Mouse (Mus musculus) megakaryocyte, embryonic 14.5 days (primary cell): ENCODE results near the gene C2cd3.

ENCODE experiments used
- FLI1 ChIP-seq: IDR thresholded peaks from 2 replicates; pipeline ENCODE4 v1.6.1; 2012; ENCODE audit warnings: low read length, inconsistent platforms, mixed read lengths
- GATA1 ChIP-seq: IDR thresholded peaks from 3 replicates; pipeline ENCODE4 v1.6.1; 2012; ENCODE audit warnings: mixed read lengths, low read length, inconsistent platforms, borderline replicate concordance

DNA sequence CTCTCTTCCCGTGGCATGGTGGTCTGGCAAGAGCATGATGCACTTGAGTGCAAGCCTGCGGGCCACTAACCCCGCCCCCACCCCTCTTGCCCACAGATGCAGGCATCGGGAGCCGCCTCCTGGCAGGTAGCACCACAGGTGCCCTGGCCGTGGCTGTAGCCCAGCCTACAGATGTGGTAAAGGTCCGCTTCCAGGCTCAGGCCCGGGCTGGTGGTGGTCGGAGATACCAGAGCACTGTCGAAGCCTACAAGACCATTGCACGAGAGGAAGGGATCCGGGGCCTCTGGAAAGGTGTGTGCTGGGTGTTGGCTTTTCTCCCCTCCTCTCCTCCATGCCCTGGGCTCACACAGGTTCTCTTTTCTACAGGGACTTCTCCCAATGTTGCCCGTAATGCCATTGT, 125.9 kb downstream of the C2cd3 start:
- TF ChIP-seq GATA1 (no peak), FLI1 (no peak)
